Mouse (Mus musculus) stomach, postnatal 0 days (tissue): ENCODE data around the gene Dner.

Experiments used
- CTCF ChIP-seq: IDR thresholded peaks from 2 replicates; pipeline ENCODE4 v1.5.1; 2016; ENCODE audit warnings: antibody characterized with exemption, low read depth, mild to moderate bottlenecking, moderate library complexity
- EP300 ChIP-seq: optimal IDR thresholded peaks from 2 replicates; pipeline ENCODE3; 2016; ENCODE audit warnings: antibody characterized with exemption

DNA sequence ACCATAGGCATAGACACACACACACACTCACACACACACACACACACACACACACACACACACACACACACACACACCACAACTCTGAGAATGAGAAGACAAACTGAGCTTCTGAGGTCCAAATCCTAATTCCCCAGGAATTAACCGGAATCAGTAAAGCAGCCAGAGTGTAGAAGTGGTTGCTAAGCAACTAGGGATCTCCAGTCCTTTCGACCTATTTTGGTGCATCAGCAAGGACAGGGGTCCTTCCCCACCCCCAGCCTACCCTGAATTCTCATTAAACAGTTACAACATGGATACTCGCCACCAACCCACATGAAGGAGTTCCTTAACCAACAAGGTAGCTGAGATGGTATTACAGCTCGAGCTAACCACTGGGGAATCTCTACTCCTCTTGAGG is 18.1 kb downstream of the Dner start:
- no peak for TF ChIP-seq CTCF
- no peak for TF ChIP-seq EP300
